Mouse (Mus musculus) C2C12 (cell line): Measurements from ENCODE around the gene Osbp. TPM values are rescaled to one million over a fixed set of nuclear protein-coding genes. Genes with fewer than 3 reads are reported as not detected.
"Not testable (repeated sequence)": the region's sequence is repeated elsewhere in the genome, so short reads cannot be mapped to it uniquely, and the experiment has no call there.

ENCODE experiments used
- H3K27me3 ChIP-seq: one replicate; pipeline ENCODE4 v1.6.1; 2011; ENCODE audit not compliant: control insufficient read depth, insufficient read depth, insufficient read length
- H3K36me3 ChIP-seq: one replicate; pipeline ENCODE4 v1.6.1; 2011; ENCODE audit not compliant: control insufficient read depth, insufficient read depth
- H3K4me3 ChIP-seq: one replicate; pipeline ENCODE4 v1.5.1; 2011; ENCODE audit warnings: mild to moderate bottlenecking, control low read depth; ENCODE audit not compliant: poor library complexity, insufficient read depth, severe bottlenecking
- H3K79me2 ChIP-seq: one replicate; pipeline ENCODE4 v1.6.1; 2011; ENCODE audit not compliant: control insufficient read depth, insufficient read depth
- H3K79me3 ChIP-seq: one replicate; pipeline ENCODE4 v1.6.1; 2011; ENCODE audit warnings: low read depth, control low read depth
- H3ac ChIP-seq: one replicate; pipeline ENCODE3; 2011; ENCODE audit warnings: low read depth; ENCODE audit not compliant: control insufficient read depth, insufficient read length
- CEBPB ChIP-seq: IDR thresholded peaks from one replicate; pipeline ENCODE4 v1.6.1; 2011; ENCODE audit warnings: low read depth, mild to moderate bottlenecking, control low read depth, moderate library complexity
- CTCF ChIP-seq: IDR thresholded peaks from one replicate; pipeline ENCODE4 v1.5.1; 2011; ENCODE audit not compliant: control insufficient read depth, insufficient read depth, insufficient read length
- FOSL1 ChIP-seq: IDR thresholded peaks from one replicate; pipeline ENCODE4 v1.8.0; 2011; ENCODE audit warnings: mild to moderate bottlenecking, low read length; ENCODE audit not compliant: poor library complexity, insufficient read depth, severe bottlenecking
- MAX ChIP-seq: IDR thresholded peaks from one replicate; pipeline ENCODE4 v1.6.1; 2011; ENCODE audit warnings: mild to moderate bottlenecking, control low read depth
- MYOD1 ChIP-seq: IDR thresholded peaks from one replicate; pipeline ENCODE4 v1.6.1; 2011; ENCODE audit warnings: low read depth; ENCODE audit not compliant: control insufficient read depth, insufficient read length
- MYOG ChIP-seq: IDR thresholded peaks from one replicate; pipeline ENCODE4 v1.6.1; 2011; ENCODE audit not compliant: control insufficient read depth, insufficient read length; ENCODE audit errors: extremely low read depth
- USF1 ChIP-seq: IDR thresholded peaks from one replicate; pipeline ENCODE4 v1.6.1; 2011; ENCODE audit warnings: low read depth, mild to moderate bottlenecking, control low read depth, moderate library complexity
- polyA plus RNA-seq: library from polyadenylated mRNA; unstranded; fragments of >200 nt; fragmentation: generic; extraction: Trizol; gene quantifications from one replicate; pipeline ENCODE4 v1.2.1, GENCODE M21; 2012; ENCODE audit warnings: missing spikeins

Gene Osbp
- polyA plus RNA-seq, 1 experiment: 14.3 TPM

DNA sequence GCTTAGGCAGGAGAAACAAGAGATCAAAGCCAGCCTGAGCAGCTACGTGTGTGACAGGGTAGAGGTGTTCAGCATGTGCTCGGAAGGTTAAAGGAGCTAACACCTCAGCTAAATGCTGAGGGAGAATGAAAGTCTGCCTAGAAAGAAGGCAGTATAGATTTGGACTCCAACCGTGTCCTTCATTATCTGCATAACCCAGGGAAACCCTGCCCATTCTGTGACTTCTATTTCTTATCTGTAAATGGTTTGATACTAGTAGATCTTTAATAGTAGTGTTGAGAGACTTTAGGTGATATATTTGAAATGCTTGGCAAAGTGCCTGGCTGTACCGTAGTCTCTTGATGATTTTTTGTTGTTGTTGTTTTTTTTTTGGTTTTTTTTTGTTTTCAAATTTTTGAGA is 9.9 kb downstream of the Osbp start:
- H3K79me3 ChIP-seq: no peaks in the 10 kb centered on the region
- peaks cover 89% of the 10 kb centered on the region for H3K36me3 ChIP-seq
- H3ac ChIP-seq: no peak overlapping the region
- peaks cover under 1% of the 10 kb centered on the region for H3K79me2 ChIP-seq
- H3K4me3 ChIP-seq: no peak overlapping the region
- no peaks in the 10 kb centered on the region for H3K27me3 ChIP-seq
- TF ChIP-seq MAX (no peak), FOSL1 (no peak), CEBPB (no peak), USF1 (no peak)

DNA sequence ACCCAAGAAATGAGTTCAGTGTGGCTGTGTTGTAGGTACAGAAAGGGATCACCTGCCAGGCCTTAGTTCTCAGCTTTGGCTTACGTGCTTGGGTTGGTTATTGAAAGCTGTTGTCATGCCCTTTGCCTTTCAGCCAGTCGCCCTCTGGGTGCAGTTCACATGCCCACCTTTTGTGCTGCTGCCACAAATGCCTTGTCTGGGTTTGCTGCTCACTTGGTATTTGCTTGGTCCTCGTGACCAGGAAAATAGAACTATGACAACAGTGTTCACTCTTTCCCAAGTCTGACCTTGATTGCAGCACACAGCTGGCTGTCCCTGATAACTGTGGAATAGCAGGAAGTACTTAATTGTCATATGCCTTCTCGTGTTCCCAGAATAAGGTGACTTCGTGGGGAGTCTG is 11.6 kb downstream of the Osbp start:
- Histone ChIP-seq H3K27me3 (no peaks in the 10 kb centered on the region), H3K36me3 (peaks cover 83% of the 10 kb centered on the region), H3K4me3 (no peak overlapping the region), H3ac (no peak overlapping the region), H3K79me2 (no peaks in the 10 kb centered on the region), H3K79me3 (no peaks in the 10 kb centered on the region)
- TF ChIP-seq MYOG: no peak
- TF ChIP-seq CEBPB: no peak
- no peak for TF ChIP-seq FOSL1
- no peak for TF ChIP-seq CTCF
- no peak for TF ChIP-seq USF1
- TF ChIP-seq MAX: no peak
- TF ChIP-seq MYOD1: no peak

DNA sequence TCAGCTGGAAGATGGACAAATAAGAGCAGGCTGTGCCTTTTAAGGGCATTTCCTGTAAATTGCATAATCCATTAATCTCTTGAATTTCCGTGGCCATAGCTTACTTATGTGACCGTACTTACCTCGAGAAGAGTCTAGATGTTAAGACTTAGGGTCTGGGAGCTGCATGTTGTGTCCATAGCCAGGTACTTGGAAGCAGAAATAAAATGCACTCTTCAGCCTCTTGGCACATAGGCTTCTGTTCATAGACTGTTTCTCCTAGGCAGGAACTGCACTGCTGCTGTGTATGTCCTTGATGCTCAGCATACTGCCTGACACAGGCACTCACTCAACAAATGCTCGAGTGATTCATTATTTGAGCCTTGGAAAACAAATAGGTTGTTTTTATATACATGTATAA is 14.7 kb downstream of the Osbp start:
- TF ChIP-seq USF1 (no peak), CEBPB (no peak), FOSL1 (no peak), CTCF (no peak), MAX (no peak), MYOD1 (no peak), MYOG (no peak)
- Histone ChIP-seq H3K4me3 (no peak overlapping the region), H3ac (no peak overlapping the region), H3K79me2 (no peaks in the 10 kb centered on the region), H3K36me3 (peaks cover 75% of the 10 kb centered on the region), H3K27me3 (no peaks in the 10 kb centered on the region), H3K79me3 (no peaks in the 10 kb centered on the region)

DNA sequence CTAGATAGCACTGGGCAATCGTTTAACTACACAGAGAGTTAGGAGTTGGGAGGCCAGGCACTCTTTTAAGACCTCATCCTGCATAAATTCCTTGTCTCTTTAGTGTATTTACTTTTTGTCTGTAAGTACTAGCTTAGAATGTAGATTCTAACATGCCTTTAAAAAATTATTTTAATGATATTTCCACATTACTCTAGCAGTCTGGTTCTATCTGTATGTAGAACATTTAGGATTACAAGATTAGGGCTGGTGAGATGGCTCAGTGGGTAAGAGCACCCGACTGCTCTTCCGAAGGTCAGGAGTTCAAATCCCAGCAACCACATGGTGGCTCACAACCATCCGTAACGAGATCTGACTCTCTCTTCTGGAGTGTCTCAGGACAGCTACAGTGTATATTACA is 18.9 kb downstream of the Osbp start:
- H3K36me3 ChIP-seq: peaks cover 76% of the 10 kb centered on the region
- H3ac ChIP-seq, H3K4me3 ChIP-seq, H3K27me3 ChIP-seq, H3K79me2 ChIP-seq, H3K79me3 ChIP-seq: not testable (repeated sequence)

DNA sequence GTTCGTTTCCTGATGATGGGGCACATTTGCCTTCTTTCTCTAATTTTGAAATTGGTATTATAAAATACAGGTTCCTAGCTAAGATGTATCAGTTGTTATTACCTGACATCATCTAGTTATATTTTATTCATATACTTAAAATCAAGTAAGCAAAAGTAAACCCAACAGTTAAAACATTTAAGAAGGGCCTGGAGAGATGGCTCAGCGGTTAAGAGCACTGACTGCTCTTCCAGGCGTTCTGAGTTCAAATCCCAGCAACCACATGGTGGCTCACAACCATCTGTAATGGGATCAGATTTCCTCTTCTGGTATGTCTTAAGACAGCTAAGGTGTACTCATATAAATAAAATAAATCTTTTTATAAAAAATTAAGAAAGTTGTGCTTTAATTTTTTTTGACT is 22.1 kb downstream of the Osbp start:
- H3K36me3 ChIP-seq: peaks cover 77% of the 10 kb centered on the region
- no peaks in the 10 kb centered on the region for H3K27me3 ChIP-seq
- H3K79me3 ChIP-seq: no peaks in the 10 kb centered on the region

DNA sequence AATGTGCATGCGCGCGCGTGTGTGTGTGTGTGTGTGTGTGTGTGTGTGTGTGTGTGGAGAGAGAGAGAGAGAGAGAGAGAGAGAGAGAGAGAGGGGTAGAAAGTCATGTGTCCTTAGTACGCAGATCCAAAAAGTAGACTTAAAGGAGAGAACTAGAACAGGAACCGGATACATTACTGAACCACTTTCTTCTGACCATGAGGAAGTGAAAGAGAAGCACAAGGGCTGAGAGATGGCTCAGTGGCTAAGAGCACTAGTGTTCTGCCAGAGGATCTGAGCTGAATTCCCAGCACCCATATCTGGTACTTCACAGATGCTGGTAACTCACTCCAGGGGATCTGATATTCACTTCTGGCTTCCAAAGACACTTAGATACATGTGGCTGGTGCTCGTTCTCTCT is 23.6 kb downstream of the Osbp start:
- no peaks in the 10 kb centered on the region for H3K79me2 ChIP-seq
- TF ChIP-seq CTCF (no peak), CEBPB (no peak), MAX (no peak)
- peaks cover 74% of the 10 kb centered on the region for H3K36me3 ChIP-seq
- H3ac ChIP-seq: no peak overlapping the region
- H3K4me3 ChIP-seq: no peak overlapping the region
- H3K79me3 ChIP-seq: no peaks in the 10 kb centered on the region
- H3K27me3 ChIP-seq: no peaks in the 10 kb centered on the region

More for the DNA sequence above, 22.1 kb downstream of the Osbp start:
- H3K4me3 ChIP-seq: no peak overlapping the region
- no peaks in the 10 kb centered on the region for H3K79me2 ChIP-seq
- no peak overlapping the region for H3ac ChIP-seq
- no peak for TF ChIP-seq CTCF
- TF ChIP-seq CEBPB: no peak
- no peak for TF ChIP-seq MAX
- no peak for TF ChIP-seq MYOG
- TF ChIP-seq MYOD1: no peak
- TF ChIP-seq USF1: no peak
- no peak for TF ChIP-seq FOSL1

DNA sequence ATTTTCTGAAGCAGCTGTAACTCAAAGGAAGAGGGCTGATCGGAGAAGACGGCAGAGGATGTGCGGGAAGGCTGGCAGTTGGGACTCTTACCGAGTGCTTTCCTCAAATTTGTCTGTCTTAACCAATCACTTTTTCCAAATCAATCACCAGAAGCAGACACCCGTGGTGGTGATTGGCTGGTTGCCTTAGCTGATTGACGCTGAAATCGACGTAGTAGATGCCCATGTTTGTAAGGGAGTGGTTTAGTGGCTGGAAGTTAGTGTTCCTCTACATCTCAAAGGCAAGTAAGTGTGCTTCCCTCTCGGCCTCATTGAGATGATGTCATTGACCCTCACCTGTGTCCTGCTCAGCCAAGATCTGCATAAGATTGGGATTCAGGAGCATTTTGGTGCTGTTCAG is 26.3 kb downstream of the Osbp start:
- TF ChIP-seq MAX: no peak
- TF ChIP-seq MYOD1: no peak
- no peak for TF ChIP-seq MYOG
- no peaks in the 10 kb centered on the region for H3K27me3 ChIP-seq
- no peaks in the 10 kb centered on the region for H3K79me2 ChIP-seq
- H3K4me3 ChIP-seq: no peak overlapping the region
- H3K36me3 ChIP-seq: peaks cover 73% of the 10 kb centered on the region
- no peak overlapping the region for H3ac ChIP-seq
- no peaks in the 10 kb centered on the region for H3K79me3 ChIP-seq
